Comparison of ENCODE assay signal across 9 mouse cellular contexts in genomic region chr12:112143833-112144201, GRCm38 (mm10). TPM values are rescaled to one million over a fixed set of nuclear protein-coding genes. Genes with fewer than 3 reads are reported as not detected.
A peak's percentile ranks its signal among the peaks of the same experiment; 100 is the strongest.
DNase-seq lines count a peak whose midpoint lies in the region; ATAC-seq and TF ChIP-seq lines count a peak whose summit lies in the region.
"Had no signal": no experiment of that assay in that cellular context is flagged by ENCODE, and none has a peak within 500 bp of the region (broad histone marks: within the 10 kb centered on the region; RNA-seq: fewer than 3 reads in every experiment).

No protein-coding gene starts in this region.

- peak overlapping the region; percentile 66 for H3K4me2 ChIP-seq in heart, embryonic 16.5 days (ENCODE audit: low read depth, low read length)
- peak overlapping the region; percentile 26; the same call in 1 of the 2 replicates for H3K4me2 ChIP-seq in liver, postnatal 0 days (ENCODE audit: low read depth, low read length)

- no peaks in the 10 kb centered on the region; the same call in 1 of the 2 replicates for H3K36me3 ChIP-seq in E14TG2a.4 (ENCODE audit: insufficient read depth, low read length)
- H3K36me3 ChIP-seq in heart, embryonic 16.5 days (ENCODE audit: control insufficient read depth, insufficient read depth) = no peaks in the 10 kb centered on the region
- H3K36me3 ChIP-seq in liver, postnatal 0 days (replicated peaks; ENCODE audit: insufficient read depth, low read length) = no peaks in the 10 kb centered on the region

- no peak overlapping the region for H3K27ac ChIP-seq in gastrocnemius, adult 2 months
- no peak overlapping the region for H3K27ac ChIP-seq in heart, embryonic 16.5 days (ENCODE audit: low read length)
- H3K27ac ChIP-seq in liver, postnatal 0 days (ENCODE audit: low read depth) = no peak overlapping the region

- peak overlapping the region; percentile 79 for H3K4me3 ChIP-seq in gastrocnemius, adult 2 months
- H3K4me3 ChIP-seq in E14TG2a.4 (replicated peaks; ENCODE audit: low read length) = peak overlapping the region; percentile 81
- peak overlapping the region; percentile 42 for H3K4me3 ChIP-seq in heart, embryonic 16.5 days (ENCODE audit: low read length)
- no peak overlapping the region for H3K4me3 ChIP-seq in liver, postnatal 0 days (ENCODE audit: low read depth, low read length)

- TF ChIP-seq EP300 in liver, postnatal 0 days (IDR thresholded peaks at IDR 0.05; ENCODE audit: low read depth) = no peak

- no peak for DNase-seq in gastrocnemius, adult 2 months
- DNase-seq in gastrocnemius, adult 8-10 months (ENCODE audit: low spot score in 2 of 2) = no peak
- DNase-seq in liver, postnatal 0 days = no peak
- DNase-seq in spleen, postnatal 10 days (ENCODE audit: low spot score in 2 of 2) = no peak
- DNase-seq in cerebellum, postnatal 36 days = no peak
- DNase-seq: adrenal gland, postnatal 25 days had no signal

- no peaks in the 10 kb centered on the region for H3K9me3 ChIP-seq in E14TG2a.4 (ENCODE audit: low read length)
- H3K9me3 ChIP-seq in heart, embryonic 16.5 days (replicated peaks; ENCODE audit: control insufficient read depth, low read length) = no peaks in the 10 kb centered on the region
- no peaks in the 10 kb centered on the region for H3K9me3 ChIP-seq in liver, postnatal 0 days (ENCODE audit: low read length)

- no peak overlapping the region for H3K9ac ChIP-seq in heart, embryonic 16.5 days (ENCODE audit: low read length)
- no peak overlapping the region for H3K9ac ChIP-seq in liver, postnatal 0 days (replicated peaks)

- no peak for ATAC-seq in heart, embryonic 16.5 days (replicated peaks; ENCODE audit: extremely low read depth, insufficient read depth, low FRiP score)
- no peak for ATAC-seq in liver, postnatal 0 days
- ATAC-seq in megakaryocyte progenitor cell, adult 5-6 weeks (replicated peaks; ENCODE audit: poor library complexity) = no peak

- intact Hi-C loops in gastrocnemius, adult 2 months (cut with DNase I) = loop anchor here (2.0 to 10.0 kb wide), 2 partner anchors 161 to 399 kb away; no protein-coding TSS in a partner anchor

- no peak for TF ChIP-seq CTCF in gastrocnemius, adult 2 months (IDR thresholded peaks at IDR 0.05)
- no peak for TF ChIP-seq CTCF in E14TG2a.4 (conservative IDR thresholded peaks at IDR 0.05; ENCODE audit: low read length)
- TF ChIP-seq CTCF in liver, postnatal 0 days (IDR thresholded peaks at IDR 0.05; ENCODE audit: low read depth) = no peak

- peaks cover 51% of the 10 kb centered on the region for H3K4me1 ChIP-seq in E14TG2a.4 (replicated peaks; ENCODE audit: low read depth, low read length)
- H3K4me1 ChIP-seq in heart, embryonic 16.5 days (ENCODE audit: control insufficient read depth, insufficient read depth, low read length) = peaks cover 12% of the 10 kb centered on the region; the same call in 1 of the 2 replicates
- H3K4me1 ChIP-seq in liver, postnatal 0 days (ENCODE audit: insufficient read depth) = peaks cover 13% of the 10 kb centered on the region

- 0% methylated on average over 36 of the region's 52 CpGs for WGBS in heart, embryonic 16.5 days
- WGBS in liver, postnatal 0 days (ENCODE audit: insufficient replicate concordance) = under 1% methylated on average over 42 of the region's 52 CpGs

- peaks cover 81% of the 10 kb centered on the region for H3K27me3 ChIP-seq in E14TG2a.4 (ENCODE audit: insufficient read depth, low read length)
- peaks cover 70% of the 10 kb centered on the region for H3K27me3 ChIP-seq in heart, embryonic 16.5 days (ENCODE audit: control insufficient read depth, insufficient read depth, low read length)
- peaks cover 76% of the 10 kb centered on the region for H3K27me3 ChIP-seq in liver, postnatal 0 days (ENCODE audit: insufficient read depth, low read length)

RNA-seq across cellular contexts. Expression of gene Kif26a, which starts 2.2 kb away (rescaled TPM):
- total RNA-seq in gastrocnemius, adult 2 months (2021) = 1 to 10 TPM; 3.6 to 3.7 TPM
- total RNA-seq in gastrocnemius, adult 8-10 months (2022) = 1 to 10 TPM; 3.4 to 4.5 (median 3.5) TPM
- 2.1 and 2.8 TPM in 2 replicates for polyA plus RNA-seq in heart, embryonic 16.5 days (2015; fragmentation: Nextera tagmentation; extraction: Ambion mirVana)
- 0.14 and 0.17 TPM in 2 replicates for polyA plus RNA-seq in liver, postnatal 0 days (2015; fragmentation: Nextera tagmentation; extraction: Ambion mirVana)
- total RNA-seq in megakaryocyte progenitor cell, adult 5-6 weeks (2015) = not detected in 2 replicates
- total RNA-seq in megakaryocyte progenitor cell, adult 5-6 weeks (2017) = not detected in 2 replicates

RNA-seq across cellular contexts. Expression of gene Aspg, which starts 37.3 kb away (rescaled TPM):
- total RNA-seq in gastrocnemius, adult 2 months (2021) = not detected
- total RNA-seq in gastrocnemius, adult 8-10 months (2022) = not detected
- polyA plus RNA-seq in heart, embryonic 16.5 days (2015; fragmentation: Nextera tagmentation; extraction: Ambion mirVana) = 0.59 and 0.65 TPM in 2 replicates
- 12.6 and 14.8 TPM in 2 replicates for polyA plus RNA-seq in liver, postnatal 0 days (2015; fragmentation: Nextera tagmentation; extraction: Ambion mirVana)
- total RNA-seq in megakaryocyte progenitor cell, adult 5-6 weeks (2015) = not detected in 2 replicates
- not detected in 2 replicates for total RNA-seq in megakaryocyte progenitor cell, adult 5-6 weeks (2017)

Comparison
In these comparisons a context has a peak if more than half of its experiments do, and no peak if none do; other contexts are left out.
1. RNA of gene Kif26a, which starts 2.2 kb away (total RNA-seq): 3.6 to 3.7 TPM in gastrocnemius, adult 2 months and 3.4 to 4.5 TPM in gastrocnemius, adult 8-10 months; not detected in megakaryocyte progenitor cell, adult 5-6 weeks; every median in the first group is over 4 times any median in the second.